Comparison of ENCODE assay signal across 9 mouse cellular contexts in genomic region chr3:92083042-92083441, GRCm38 (mm10). TPM values are rescaled to one million over a fixed set of nuclear protein-coding genes. Genes with fewer than 3 reads are reported as not detected.
DNase-seq lines count a peak whose midpoint lies in the region; ATAC-seq and TF ChIP-seq lines count a peak whose summit lies in the region.
"Had no signal": no experiment of that assay in that cellular context is flagged by ENCODE, and none has a peak within 500 bp of the region (broad histone marks: within the 10 kb centered on the region; RNA-seq: fewer than 3 reads in every experiment).

TSS of gene Lor (minus strand) at chr3:92083142.

- H3K4me2 ChIP-seq in forebrain, embryonic 15.5 days (replicated peaks) = peak within 1 kb of the TSS; percentile 96
- peak within 1 kb of the TSS; percentile 86 for H3K4me2 ChIP-seq in stomach, embryonic 14.5 days (replicated peaks; ENCODE audit: low read depth, low read length)

- no peaks in the 10 kb centered on the region for H3K9me3 ChIP-seq in forebrain, embryonic 15.5 days
- H3K9me3 ChIP-seq in limb, embryonic 10.5 days (replicated peaks) = no peaks in the 10 kb centered on the region
- H3K9me3 ChIP-seq in stomach, embryonic 14.5 days (ENCODE audit: control insufficient read depth, low read depth, low read length) = no peaks in the 10 kb centered on the region

- no peak within 1 kb of the TSS for H3K4me3 ChIP-seq in lung, adult 2 months (replicated peaks; ENCODE audit: extremely low read depth, low read depth, low read length)
- H3K4me3 ChIP-seq in forebrain, embryonic 15.5 days = peak within 1 kb of the TSS; percentile 69
- peak within 1 kb of the TSS; percentile 81; the same call in 1 of the 2 replicates for H3K4me3 ChIP-seq in limb, embryonic 10.5 days
- H3K4me3 ChIP-seq in stomach, embryonic 14.5 days (ENCODE audit: low read depth, low read length) = peak within 1 kb of the TSS; percentile 66; the same call in 1 of the 2 replicates

- no peaks in the 10 kb centered on the region for H3K4me1 ChIP-seq in lung, adult 2 months (ENCODE audit: control insufficient read depth, insufficient read depth, low read length)
- H3K4me1 ChIP-seq in forebrain, embryonic 15.5 days = peaks cover 10% of the 10 kb centered on the region
- H3K4me1 ChIP-seq in limb, embryonic 10.5 days = peaks cover 10% of the 10 kb centered on the region; the same call in 1 of the 2 replicates
- H3K4me1 ChIP-seq in stomach, embryonic 14.5 days (ENCODE audit: control insufficient read depth, insufficient read depth, low read length) = no peaks in the 10 kb centered on the region

- no peak for ATAC-seq in forebrain, embryonic 15.5 days (replicated peaks)
- no peak for ATAC-seq in stomach, embryonic 14.5 days (ENCODE audit: insufficient number of reproducible peaks, insufficient read depth, low FRiP score, low read depth)

- WGBS in lung, adult 2 months = 80% methylated on average over 2 of the region's 2 CpGs
- WGBS in forebrain, embryonic 15.5 days = 84% methylated on average over 2 of the region's 2 CpGs
- 84% methylated on average over 2 of the region's 2 CpGs for WGBS in limb, embryonic 10.5 days
- 83% methylated on average over 2 of the region's 2 CpGs for whole genome bisulfite sequencing in stomach, embryonic 14.5 days

- H3K27ac ChIP-seq in forebrain, embryonic 15.5 days (replicated peaks) = peak within 1 kb of the TSS; percentile 90
- no peak within 1 kb of the TSS for H3K27ac ChIP-seq in limb, embryonic 10.5 days
- H3K27ac ChIP-seq in stomach, embryonic 14.5 days (ENCODE audit: low read length) = no peak within 1 kb of the TSS

- no peak for DNase-seq in lung, adult 2 months
- DNase-seq in lung, postnatal 14 days = no peak
- no peak for DNase-seq in limb, embryonic 10.5 days (ENCODE audit: low spot score)
- no peak for DNase-seq in frontal cortex, postnatal 14 days (ENCODE audit: low spot score in 2 of 2)
- no peak for DNase-seq in Muller cell, postnatal 12 days (ENCODE audit: inconsistent ontology term)
- DNase-seq: kidney, postnatal 10 days; lung, postnatal 4 days had no signal

- peaks cover 29% of the 10 kb centered on the region; the same call in 1 of the 2 replicates for H3K27me3 ChIP-seq in forebrain, embryonic 15.5 days
- peaks cover 43% of the 10 kb centered on the region for H3K27me3 ChIP-seq in limb, embryonic 10.5 days (ENCODE audit: low read depth, poor library complexity, severe bottlenecking)
- no peaks in the 10 kb centered on the region for H3K27me3 ChIP-seq in stomach, embryonic 14.5 days (ENCODE audit: control insufficient read depth, insufficient read depth, low read length)

- no peak for TF ChIP-seq POLR2A in lung, adult 2 months (IDR thresholded peaks at IDR 0.05; ENCODE audit: borderline replicate concordance, extremely low read depth, low read depth, low read length)

- H3K9ac ChIP-seq in forebrain, embryonic 15.5 days (replicated peaks) = no peak within 1 kb of the TSS
- no peak within 1 kb of the TSS for H3K9ac ChIP-seq in stomach, embryonic 14.5 days (replicated peaks; ENCODE audit: low read depth, low read length)

- H3K36me3 ChIP-seq in forebrain, embryonic 15.5 days = no peaks in the 10 kb centered on the region
- H3K36me3 ChIP-seq in limb, embryonic 10.5 days = no peaks in the 10 kb centered on the region
- no peaks in the 10 kb centered on the region for H3K36me3 ChIP-seq in stomach, embryonic 14.5 days (ENCODE audit: control insufficient read depth, insufficient read depth, low read length)

- no peak for TF ChIP-seq CTCF in lung, adult 2 months (IDR thresholded peaks at IDR 0.05; ENCODE audit: insufficient read depth, low read length)

RNA-seq across cellular contexts. Expression of gene Lor, which starts in this region (rescaled TPM):
- polyA plus RNA-seq in lung, adult 2 months (2012; rRNA removed) = 0.16 and 233 TPM in 2 replicates
- polyA plus RNA-seq in forebrain, embryonic 15.5 days (2015; fragmentation: Nextera tagmentation; extraction: Ambion mirVana) = 3.1 and 3.5 TPM in 2 replicates
- polyA plus RNA-seq in limb, embryonic 10.5 days (2016; fragmentation: Nextera tagmentation; extraction: Ambion mirVana) = 0.14 and 0.94 TPM in 2 replicates
- 1.1 and 1.6 TPM in 2 replicates for polyA plus RNA-seq in stomach, embryonic 14.5 days (2014; fragmentation: Nextera tagmentation; extraction: Ambion mirVana)
